Mouse (Mus musculus) MEL (cell line): ENCODE measurements at regions not wholly inside any gene's neighbourhood (a gene's known extent, or its start where the extent isn't known, plus 50 kb on each side); places are given as distances from the start of the nearest gene placed in this dataset.

Experiments used
- DNase-seq: peaks from one replicate; pipeline ENCODE4 v3.0.0; 2011; ENCODE audit warnings: low read depth, low spot score
- H3K27ac ChIP-seq: 2 replicates; pipeline ENCODE4 v1.5.1; 2012; ENCODE audit warnings: low read depth, mild to moderate bottlenecking, control low read depth, low read length, moderate library complexity; ENCODE audit not compliant: control insufficient read depth
- H3K27me3 ChIP-seq, 2 experiments: fragments of 150-350 bp in 1 of 2; sonication (generic) in 1 of 2; 2 replicates each; pipeline ENCODE4 v1.6.1; 2012; ENCODE audit warnings: low read length in 2 of 2, mild to moderate bottlenecking in 2 of 2, improper control_type of control experiment in 1 of 2, moderate library complexity in 1 of 2; ENCODE audit not compliant: insufficient read depth in 2 of 2, control insufficient read depth in 1 of 2
- H3K36me3 ChIP-seq, 2 experiments: 2 replicates each; pipeline ENCODE4 v1.6.1; 2012 to 2014; ENCODE audit warnings: low read length in 2 of 2, improper control_type of control experiment in 1 of 2, inconsistent platforms in 1 of 2, mild to moderate bottlenecking in 1 of 2; ENCODE audit not compliant: insufficient read depth in 2 of 2, control insufficient read depth in 1 of 2
- H3K4me1 ChIP-seq, 2 experiments: fragments of 150-350 bp in 1 of 2; sonication (generic) in 1 of 2; 2 replicates each; pipeline ENCODE4 v1.6.1; 2012; ENCODE audit warnings: low read length in 2 of 2, improper control_type of control experiment in 1 of 2, mild to moderate bottlenecking in 1 of 2; ENCODE audit not compliant: insufficient read depth in 2 of 2, control insufficient read depth in 1 of 2
- H3K4me3 ChIP-seq, 2 experiments: fragments of 150-350 bp in 1 of 2; sonication (generic) in 1 of 2; 2 replicates each; pipeline ENCODE4 v1.5.1; 2012; ENCODE audit warnings: low read depth in 2 of 2, low read length in 2 of 2, mild to moderate bottlenecking in 2 of 2, moderate library complexity in 2 of 2, control low read depth in 1 of 2, improper control_type of control experiment in 1 of 2; ENCODE audit not compliant: control insufficient read depth in 1 of 2, insufficient read depth in 1 of 2
- H3K79me2 ChIP-seq: 2 replicates; pipeline ENCODE4 v1.6.1; 2012; ENCODE audit warnings: mild to moderate bottlenecking, low read length, moderate library complexity; ENCODE audit not compliant: control insufficient read depth, poor library complexity, insufficient read depth
- H3K9ac ChIP-seq: 2 replicates; pipeline ENCODE4 v1.6.1; 2012; ENCODE audit warnings: low read depth, mild to moderate bottlenecking, control low read depth, low read length, moderate library complexity; ENCODE audit not compliant: control insufficient read depth, poor library complexity, severe bottlenecking
- H3K9me3 ChIP-seq: fragments of 150-350 bp; sonication (generic); replicated peaks from 2 replicates; pipeline ENCODE4 v1.6.1; 2012; ENCODE audit warnings: mild to moderate bottlenecking, low read length, improper control_type of control experiment, moderate library complexity; ENCODE audit not compliant: insufficient read depth
- BHLHE40 ChIP-seq: IDR thresholded peaks from 2 replicates; pipeline ENCODE4 v1.6.1; 2012; ENCODE audit warnings: low read depth, mild to moderate bottlenecking, inconsistent platforms, low read length, improper control_type of control experiment, borderline replicate concordance
- CHD2 ChIP-seq: IDR thresholded peaks from 2 replicates; pipeline ENCODE4 v1.6.1; 2011; ENCODE audit warnings: low read length, improper control_type of control experiment
- E2F4 ChIP-seq: IDR thresholded peaks from 2 replicates; pipeline ENCODE4 v1.6.1; 2011; ENCODE audit warnings: low read depth, low read length, improper control_type of control experiment, borderline replicate concordance
- ETS1 ChIP-seq: IDR thresholded peaks from 2 replicates; pipeline ENCODE4 v1.6.1; 2012; ENCODE audit warnings: low read depth, mild to moderate bottlenecking, inconsistent platforms, low read length, improper control_type of control experiment, moderate library complexity
- GABPA ChIP-seq: IDR thresholded peaks from 2 replicates; pipeline ENCODE4 v1.6.1; 2012; ENCODE audit warnings: low read depth, mild to moderate bottlenecking, inconsistent platforms, low read length, improper control_type of control experiment, moderate library complexity
- GATA1 ChIP-seq: IDR thresholded peaks from 2 replicates; pipeline ENCODE4 v1.6.1; 2011; ENCODE audit warnings: low read depth, low read length, improper control_type of control experiment
- MAZ ChIP-seq: IDR thresholded peaks from 2 replicates; pipeline ENCODE4 v1.6.1; 2012; ENCODE audit warnings: low read depth, mild to moderate bottlenecking, inconsistent platforms, low read length, improper control_type of control experiment
- MEF2A ChIP-seq: IDR thresholded peaks from 2 replicates; pipeline ENCODE4 v1.6.1; 2014; ENCODE audit warnings: low read depth, mild to moderate bottlenecking, inconsistent platforms, low read length, improper control_type of control experiment; ENCODE audit not compliant: poor library complexity, insufficient replicate concordance, severe bottlenecking; ENCODE audit errors: extremely low read depth
- MYB ChIP-seq: IDR thresholded peaks from 2 replicates; pipeline ENCODE4 v1.6.1; 2011; ENCODE audit warnings: mild to moderate bottlenecking, low read depth, low read length, improper control_type of control experiment
- MYC ChIP-seq: IDR thresholded peaks from 2 replicates; pipeline ENCODE4 v1.6.1; 2011; ENCODE audit warnings: low read depth, mild to moderate bottlenecking, low read length, improper control_type of control experiment, moderate library complexity
- POLR2AphosphoS2 ChIP-seq: IDR thresholded peaks from 2 replicates; pipeline ENCODE4 v1.6.1; 2011; ENCODE audit warnings: low read length, improper control_type of control experiment
- RAD21 ChIP-seq: IDR thresholded peaks from 2 replicates; pipeline ENCODE4 v1.6.1; 2011; ENCODE audit warnings: mild to moderate bottlenecking, low read depth, low read length, improper control_type of control experiment
- RCOR1 ChIP-seq: IDR thresholded peaks from 2 replicates; pipeline ENCODE4 v1.6.1; 2012; ENCODE audit warnings: low read depth, mild to moderate bottlenecking, inconsistent platforms, low read length, improper control_type of control experiment
- SIN3A ChIP-seq: IDR thresholded peaks from 2 replicates; pipeline ENCODE4 v1.6.1; 2012; ENCODE audit warnings: low read length, improper control_type of control experiment, inconsistent platforms
- SMC3 ChIP-seq: IDR thresholded peaks from 2 replicates; pipeline ENCODE4 v1.6.1; 2011; ENCODE audit warnings: low read depth, low read length, improper control_type of control experiment
- TAL1 ChIP-seq: IDR thresholded peaks from 2 replicates; pipeline ENCODE4 v1.6.1; 2012; ENCODE audit warnings: mild to moderate bottlenecking, inconsistent platforms, low read length, moderate library complexity, mixed read lengths
- TBP ChIP-seq: IDR thresholded peaks from 2 replicates; pipeline ENCODE4 v1.8.0; 2011; ENCODE audit warnings: low read depth, low read length, improper control_type of control experiment
- ZNF384 ChIP-seq: IDR thresholded peaks from 2 replicates; pipeline ENCODE4 v1.6.1; 2012; ENCODE audit warnings: low read depth, mild to moderate bottlenecking, inconsistent platforms, low read length, improper control_type of control experiment

DNA sequence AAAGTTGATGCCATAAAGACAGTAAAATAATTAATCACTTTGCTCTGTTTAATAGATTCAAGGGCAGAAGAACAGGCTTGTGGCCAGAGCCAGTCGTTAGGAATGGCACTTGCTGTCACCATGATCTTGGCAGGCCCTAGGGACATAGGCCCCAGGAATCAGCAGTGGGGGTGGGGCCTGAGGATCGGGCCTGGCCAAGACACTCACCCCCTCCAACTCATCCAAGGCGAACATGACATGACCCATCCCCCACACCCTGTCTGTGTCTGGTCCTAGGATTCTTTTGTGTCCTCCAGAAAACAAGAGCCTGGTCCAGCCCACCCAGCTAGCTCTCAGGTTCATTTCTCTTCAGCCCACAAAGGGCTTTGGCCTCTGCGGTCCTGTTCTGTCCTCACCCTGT, 144.8 kb downstream of the Melk start:
- Histone ChIP-seq H3K9ac (no peak overlapping the region), H3K4me1 (no peaks in the 10 kb centered on the region), H3K27me3 (no peaks in the 10 kb centered on the region; a peak in 2 of 4 replicates), H3K4me3 (no peak overlapping the region), H3K79me2 (no peaks in the 10 kb centered on the region), H3K27ac (no peak overlapping the region), H3K9me3 (no peaks in the 10 kb centered on the region), H3K36me3 (no peaks in the 10 kb centered on the region)
- DNase-seq, result no peak
- TF ChIP-seq RCOR1 (no peak), MYB (no peak), GATA1 (no peak), MYC (no peak), BHLHE40 (no peak), ETS1 (no peak), TAL1 (no peak), E2F4 (no peak), SMC3 (no peak)

DNA sequence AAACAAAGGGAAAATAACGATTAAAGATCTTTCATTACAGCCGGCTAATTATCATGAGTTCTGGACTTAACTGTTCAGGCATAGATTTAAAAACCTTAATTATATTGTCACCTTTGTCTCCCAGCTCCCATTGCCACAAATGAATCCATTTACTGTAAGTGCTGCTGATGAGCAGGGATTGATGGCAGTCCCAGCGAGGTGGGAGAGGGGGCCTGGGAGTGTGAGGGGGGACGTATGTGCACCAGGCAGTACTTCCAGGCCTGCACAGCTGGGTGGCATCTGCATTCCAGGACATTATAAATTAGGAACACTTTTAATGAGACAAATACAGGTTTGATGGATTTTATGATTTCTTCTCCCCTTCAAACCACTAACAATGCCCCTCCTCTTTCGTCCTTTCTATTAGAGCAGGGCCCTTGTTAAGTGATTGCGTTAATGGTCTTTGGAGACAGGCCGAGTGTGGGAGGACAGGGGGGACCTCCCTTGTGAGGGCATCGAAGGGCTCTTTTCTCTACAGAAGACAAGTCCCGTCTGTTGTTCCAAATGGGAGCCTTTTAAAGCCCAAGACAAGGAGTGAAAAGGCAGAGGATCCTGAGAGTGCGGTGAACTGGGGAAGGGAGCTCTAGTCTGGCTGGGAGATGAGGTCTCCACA, 150.3 kb downstream of the Melk start:
- Histone ChIP-seq H3K4me1 (no peaks in the 10 kb centered on the region), H3K27me3 (no peaks in the 10 kb centered on the region), H3K27ac (no peak overlapping the region), H3K36me3 (no peaks in the 10 kb centered on the region), H3K9me3 (no peaks in the 10 kb centered on the region), H3K9ac (no peak overlapping the region), H3K4me3 (no peak overlapping the region), H3K79me2 (no peaks in the 10 kb centered on the region)
- TF ChIP-seq POLR2AphosphoS2 (no peak), TAL1 (no peak), MAZ (no peak), BHLHE40 (no peak), TBP (no peak), MEF2A (no peak), MYB (no peak), GATA1 (no peak)
- DNase-seq, result no peak

GRCm38 (mm10) chr4:44452043-44452618, 151.5 kb downstream of the Melk start:
- H3K9me3 ChIP-seq, result no peaks in the 10 kb centered on the region
- no peaks in the 10 kb centered on the region for H3K4me1 ChIP-seq
- H3K27ac ChIP-seq, result no peak overlapping the region
- H3K9ac ChIP-seq, result no peak overlapping the region
- DNase-seq, result no peak
- no peaks in the 10 kb centered on the region for H3K79me2 ChIP-seq
- TF ChIP-seq SIN3A (no peak), GABPA (no peak), SMC3 (no peak), RAD21 (no peak), ZNF384 (no peak), MYB (no peak), CHD2 (no peak)
- TF ChIP-seq, all 39 proteins: peak for 0
- no peaks in the 10 kb centered on the region for H3K36me3 ChIP-seq
- H3K4me3 ChIP-seq, result no peak overlapping the region
- H3K27me3 ChIP-seq, result peaks cover 0 to 3% of the 10 kb centered on the region in 2 experiments; a peak in 1 of 4 replicates
